Mouse (Mus musculus) G1E (cell line): ENCODE results near the gene Pigs. TPM values are rescaled to one million over a fixed set of nuclear protein-coding genes. Genes with fewer than 3 reads are reported as not detected.
A peak's percentile ranks its signal among the peaks of the same experiment; 100 is the strongest.

Source experiments
- ATAC-seq: 2 replicates; pipeline ENCODE4 v1.8.0; 2016; ENCODE audit warnings: mild to moderate bottlenecking; ENCODE audit not compliant: insufficient number of reproducible peaks, poor library complexity, low FRiP score, severe bottlenecking; ENCODE audit errors: extremely low read depth
- DNase-seq: peaks from one replicate; pipeline ENCODE4 v3.0.0; 2012; ENCODE audit warnings: low spot score
- H3K27me3 ChIP-seq: 2 replicates; pipeline ENCODE4 v1.6.1; 2012; ENCODE audit warnings: mild to moderate bottlenecking, low read length, inconsistent platforms; ENCODE audit not compliant: insufficient read depth
- H3K36me3 ChIP-seq: replicated peaks from 2 replicates; pipeline ENCODE3; 2012; ENCODE audit warnings: mild to moderate bottlenecking, inconsistent platforms
- H3K4me1 ChIP-seq: 2 replicates; pipeline ENCODE4 v1.6.1; 2012; ENCODE audit warnings: low read depth, low read length, inconsistent platforms, mixed read lengths; ENCODE audit not compliant: insufficient read depth
- H3K4me3 ChIP-seq: 2 replicates; pipeline ENCODE4 v1.5.1; 2012; ENCODE audit warnings: low read depth, mild to moderate bottlenecking, inconsistent platforms, low read length, moderate library complexity, mixed read lengths
- H3K9me3 ChIP-seq: replicated peaks from 2 replicates; pipeline ENCODE4 v1.6.1; 2012; ENCODE audit warnings: inconsistent platforms
- CTCF ChIP-seq: IDR thresholded peaks from 2 replicates; pipeline ENCODE4 v1.5.1; 2012; ENCODE audit warnings: low read depth, low read length, inconsistent platforms, mixed read lengths
- GATA1 ChIP-seq: IDR thresholded peaks from 2 replicates; pipeline ENCODE4 v1.6.1; 2012; ENCODE audit warnings: borderline replicate concordance, low read length, inconsistent platforms, mixed read lengths
- GATA2 ChIP-seq: IDR thresholded peaks from 2 replicates; pipeline ENCODE4 v1.6.1; 2012; ENCODE audit warnings: low read depth, low read length, inconsistent platforms, borderline replicate concordance
- POLR2AphosphoS5 ChIP-seq: IDR thresholded peaks from 2 replicates; pipeline ENCODE4 v1.6.1; 2012; ENCODE audit warnings: low read depth, low read length, inconsistent platforms; ENCODE audit not compliant: insufficient replicate concordance
- TAL1 ChIP-seq: conservative IDR thresholded peaks from 2 replicates; pipeline ENCODE4 v1.6.1; 2012; ENCODE audit warnings: low read depth, low read length, inconsistent platforms, mixed read lengths
- polyA plus RNA-seq: library from polyadenylated mRNA; stranded (reverse); fragments of >175 nt; gene quantifications from 2 replicates; pipeline ENCODE4 v1.2.3, GENCODE M21; 2012
- total RNA-seq, 2 experiments: library from RNA; stranded (forward) in 1 of 2; stranded (reverse) in 1 of 2; fragments of 200-1000 nt in 1 of 2; fragments of >200 nt in 1 of 2; fragmentation: Nextera tagmentation in 1 of 2; gene quantifications; 2 replicates each; pipeline ENCODE4 v1.2.3; 2014 to 2017

Gene Pigs
- total and polyA plus RNA-seq, 3 experiments, result 14.1 to 74.5 (median 30.5) TPM

GRCm38 (mm10) chr11:78332676-78333075 lies 4.5 kb downstream of the Pigs start:
- TF ChIP-seq CTCF, result no peak
- TF ChIP-seq POLR2AphosphoS5, result no peak
- TF ChIP-seq GATA2, result no peak
- no peak for TF ChIP-seq TAL1
- TF ChIP-seq GATA1, result no peak
- H3K4me3 ChIP-seq, result no peak overlapping the region
- H3K9me3 ChIP-seq, result no peaks in the 10 kb centered on the region
- H3K4me1 ChIP-seq, result peaks cover 14% of the 10 kb centered on the region
- ATAC-seq, result no peak
- peaks cover 66% of the 10 kb centered on the region for H3K36me3 ChIP-seq
- DNase-seq, result no peak
- no peaks in the 10 kb centered on the region for H3K27me3 ChIP-seq

DNA sequence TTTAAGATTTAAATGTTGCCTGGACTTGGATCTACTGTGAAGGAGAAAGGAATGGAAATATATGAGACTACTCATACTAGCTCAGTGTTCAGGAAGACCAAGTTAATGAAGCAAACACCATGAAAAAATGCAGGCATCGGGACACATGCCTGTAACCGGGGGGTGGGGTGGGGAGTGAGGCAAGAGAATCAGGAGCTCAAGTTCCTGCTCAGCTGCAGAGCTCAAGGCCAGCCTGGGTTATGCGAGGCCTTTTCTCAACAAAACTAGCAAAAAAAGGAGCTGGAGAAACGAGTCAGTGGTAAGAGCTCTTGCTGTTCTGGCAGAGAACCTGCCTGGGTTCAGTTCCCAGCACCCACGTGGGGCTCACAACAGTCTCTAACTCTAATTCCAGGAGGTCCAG lies 5.8 kb downstream of the Pigs start:
- TF ChIP-seq TAL1 (no peak), GATA2 (no peak), POLR2AphosphoS5 (no peak), GATA1 (no peak), CTCF (no peak)
- Histone ChIP-seq H3K4me3 (no peak overlapping the region), H3K36me3 (peaks cover 77% of the 10 kb centered on the region), H3K27me3 (no peaks in the 10 kb centered on the region), H3K9me3 (no peaks in the 10 kb centered on the region), H3K4me1 (peaks cover 7% of the 10 kb centered on the region)
- DNase-seq, result no peak
- no peak for ATAC-seq

DNA sequence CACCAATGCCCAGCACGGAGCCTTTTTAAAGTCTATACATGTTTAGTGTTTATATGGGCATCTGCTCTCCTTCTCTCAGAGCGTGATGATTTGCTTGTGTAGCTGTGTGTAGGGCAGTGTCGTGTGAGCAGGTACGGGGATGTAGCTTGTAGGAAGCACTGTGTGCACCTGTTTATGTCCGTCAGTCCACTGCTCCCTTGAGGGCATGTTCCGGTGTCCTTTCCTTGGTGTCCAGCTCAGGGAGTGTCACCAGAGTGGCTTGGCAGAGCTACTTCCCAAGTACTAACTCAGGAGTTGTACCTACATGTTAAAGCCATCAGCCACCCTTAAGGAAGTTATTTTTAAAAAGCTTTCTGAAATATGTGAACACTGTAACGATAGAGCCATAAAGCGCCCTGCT lies 8.8 kb downstream of the Pigs start:
- H3K27me3 ChIP-seq, result no peaks in the 10 kb centered on the region
- no peaks in the 10 kb centered on the region for H3K4me1 ChIP-seq
- peaks cover 93% of the 10 kb centered on the region for H3K36me3 ChIP-seq
- H3K4me3 ChIP-seq, result no peak overlapping the region
- H3K9me3 ChIP-seq, result no peaks in the 10 kb centered on the region
- TF ChIP-seq GATA2, result no peak
- TF ChIP-seq POLR2AphosphoS5, result no peak
- TF ChIP-seq TAL1, result no peak
- TF ChIP-seq CTCF, result no peak
- no peak for TF ChIP-seq GATA1
- ATAC-seq (no peak), DNase-seq (no peak)

GRCm38 (mm10) chr11:78341702-78342101 lies 13.5 kb downstream of the Pigs start:
- Histone ChIP-seq H3K4me3 (no peak overlapping the region), H3K4me1 (peaks cover 37% of the 10 kb centered on the region), H3K27me3 (no peaks in the 10 kb centered on the region), H3K36me3 (peaks cover 53% of the 10 kb centered on the region), H3K9me3 (no peaks in the 10 kb centered on the region)
- DNase-seq (no peak), ATAC-seq (no peak)
- TF ChIP-seq TAL1 (no peak), POLR2AphosphoS5 (no peak), GATA1 (no peak), CTCF (no peak), GATA2 (no peak)

DNA sequence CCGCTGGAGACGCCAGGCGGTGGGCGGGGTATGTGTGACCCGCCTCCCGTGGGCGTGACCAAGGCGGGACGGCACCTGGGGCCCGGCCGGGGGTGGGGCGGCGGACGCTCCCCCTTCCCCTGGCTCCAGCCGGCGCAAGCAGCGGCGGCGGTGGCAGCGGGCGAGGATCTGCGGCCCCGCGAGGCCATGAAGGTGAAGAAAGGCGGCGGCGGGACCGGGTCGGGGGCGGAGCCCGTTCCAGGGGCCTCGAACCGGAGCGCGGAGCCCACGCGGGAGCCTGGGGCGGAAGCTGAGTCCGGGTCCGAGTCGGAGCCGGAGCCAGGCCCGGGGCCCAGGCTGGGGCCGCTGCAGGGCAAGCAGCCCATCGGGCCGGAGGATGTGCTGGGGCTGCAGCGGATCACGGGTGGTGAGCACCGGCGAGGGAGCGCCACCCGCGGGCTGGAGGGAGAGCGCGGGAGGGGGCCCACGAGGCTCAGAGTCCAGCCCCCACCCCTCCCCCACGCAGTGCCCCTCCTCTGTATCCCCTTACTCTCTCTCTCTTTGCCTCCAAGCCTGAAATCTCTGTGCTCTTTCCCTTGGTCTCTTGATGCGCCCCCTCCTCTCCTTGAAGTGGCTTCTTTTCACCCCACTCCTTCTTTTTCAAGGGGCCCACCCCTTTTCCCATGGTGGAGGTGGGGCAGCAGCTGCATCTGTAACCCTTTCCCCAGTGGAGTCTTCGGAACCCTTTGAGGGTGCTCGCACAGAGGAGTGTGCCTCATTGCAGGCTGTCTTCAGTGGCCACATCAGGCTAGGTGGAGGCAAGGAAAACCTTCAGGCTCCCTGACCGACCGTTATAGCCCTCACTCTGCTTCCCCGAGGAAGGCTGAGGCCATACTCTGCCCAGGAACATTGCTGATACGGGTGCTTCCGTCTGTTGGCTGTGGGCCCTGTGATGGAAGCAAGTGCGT lies 15.4 kb downstream of the Pigs start, which contains the start of gene Unc119:
Gene Unc119 (plus strand): TSS at position 102 of the 947 bp plus-strand sequence.
- no peak; the same call in 1 of the 2 replicates for ATAC-seq
- Histone ChIP-seq H3K9me3 (no peaks in the 10 kb centered on the region), H3K36me3 (peaks cover 40% of the 10 kb centered on the region), H3K27me3 (no peaks in the 10 kb centered on the region; the same call in 1 of the 2 replicates), H3K4me1 (peaks cover 50% of the 10 kb centered on the region), H3K4me3 (peak within 1 kb of the TSS; percentile 73)
- TF ChIP-seq CTCF, result no peak
- no peak for TF ChIP-seq GATA2
- no peak for TF ChIP-seq TAL1
- no peak for TF ChIP-seq POLR2AphosphoS5
- TF ChIP-seq GATA1, result no peak
- DNase-seq, result peak; percentile 81

DNA sequence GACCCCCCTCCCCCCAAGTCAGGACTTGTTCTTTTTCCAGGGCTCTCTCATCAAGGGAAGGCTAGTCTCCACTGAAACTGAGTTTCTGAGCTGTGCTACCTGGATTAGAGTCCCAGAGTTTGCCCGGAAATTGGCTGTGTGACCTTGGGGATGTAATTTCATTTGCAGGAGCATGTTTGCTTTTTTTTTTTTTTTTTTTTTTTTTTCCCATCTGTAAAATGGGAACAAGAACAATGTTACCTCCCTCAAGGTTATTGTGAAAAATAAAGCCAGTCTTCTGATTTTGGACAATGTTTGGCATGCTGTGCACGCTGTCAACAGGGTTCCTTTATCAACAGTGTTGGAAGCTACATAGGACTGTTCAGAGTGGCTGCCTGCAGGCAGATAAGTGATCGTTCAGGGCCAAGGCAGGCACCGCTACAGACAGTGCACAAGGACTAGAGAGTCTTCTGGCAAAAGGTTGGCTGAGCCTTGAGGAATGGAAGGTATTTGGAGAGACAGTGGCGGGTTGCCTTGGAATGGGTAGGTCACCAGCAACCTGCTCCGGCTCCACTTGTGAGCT lies 16.2 kb downstream of the Pigs start:
- H3K4me1 ChIP-seq, result peaks cover 50% of the 10 kb centered on the region
- DNase-seq, result no peak
- no peak for ATAC-seq

More for the DNA sequence above, 16.2 kb downstream of the Pigs start:
- Histone ChIP-seq H3K9me3 (no peaks in the 10 kb centered on the region), H3K36me3 (peaks cover 34% of the 10 kb centered on the region), H3K4me3 (no peak overlapping the region), H3K27me3 (no peaks in the 10 kb centered on the region; the same call in none of the 2 replicates)
- no peak for TF ChIP-seq TAL1
- no peak for TF ChIP-seq GATA1
- TF ChIP-seq GATA2, result no peak
- no peak for TF ChIP-seq POLR2AphosphoS5
- no peak for TF ChIP-seq CTCF
